Mouse (Mus musculus) heart, postnatal 0 days (tissue): Measurements from ENCODE around the gene Il1r1.

Experiments used
- CTCF ChIP-seq: IDR thresholded peaks from 2 replicates; pipeline ENCODE4 v1.5.1; 2016; ENCODE audit warnings: antibody characterized with exemption, control low read depth, low read depth
- EP300 ChIP-seq: IDR thresholded peaks from 2 replicates; pipeline ENCODE4 v1.6.1; 2016; ENCODE audit warnings: antibody characterized with exemption, low read depth

GRCm38 (mm10) chr1:40262441-40263121, 37.7 kb downstream of the Il1r1 start:
- TF ChIP-seq CTCF: no peak
- TF ChIP-seq EP300: no peak
